Mouse (Mus musculus) lung, adult 2 months (tissue): ENCODE measurements at regions not wholly inside any gene's neighbourhood (a gene's known extent, or its start where the extent isn't known, plus 50 kb on each side); places are given as distances from the start of the nearest gene placed in this dataset.
A peak's percentile ranks its signal among the peaks of the same experiment; 100 is the strongest.

Experiments
- DNase-seq: peaks from one replicate; pipeline ENCODE4 v3.0.0; 2022
- H3K4me1 ChIP-seq: fragments of 200-500 bp; 2 replicates; pipeline ENCODE4 v1.6.1; 2011; ENCODE audit warnings: low read length; ENCODE audit not compliant: control insufficient read depth, insufficient read depth
- H3K4me3 ChIP-seq: fragments of 200-500 bp; replicated peaks from 2 replicates; pipeline ENCODE3; 2011; ENCODE audit warnings: low read depth, mild to moderate bottlenecking, control low read depth, low read length; ENCODE audit errors: extremely low read depth
- CTCF ChIP-seq: fragments of 200-500 bp; IDR thresholded peaks from 2 replicates; pipeline ENCODE4 v1.5.1; 2011; ENCODE audit warnings: mild to moderate bottlenecking, low read length, control low read depth; ENCODE audit not compliant: insufficient read depth
- POLR2A ChIP-seq: fragments of 200-500 bp; IDR thresholded peaks from 2 replicates; pipeline ENCODE4 v1.6.1; 2011; ENCODE audit warnings: low read depth, mild to moderate bottlenecking, control low read depth, low read length, borderline replicate concordance; ENCODE audit errors: extremely low read depth
- WGBS: fragments of 180-500 bp; shearing (Covaris S2); methylation state at CpG from one replicate; pipeline ENCODE4 v1.1.7; 2018; 5-methylcytosine and 5-hydroxymethylcytosine counted together

DNA sequence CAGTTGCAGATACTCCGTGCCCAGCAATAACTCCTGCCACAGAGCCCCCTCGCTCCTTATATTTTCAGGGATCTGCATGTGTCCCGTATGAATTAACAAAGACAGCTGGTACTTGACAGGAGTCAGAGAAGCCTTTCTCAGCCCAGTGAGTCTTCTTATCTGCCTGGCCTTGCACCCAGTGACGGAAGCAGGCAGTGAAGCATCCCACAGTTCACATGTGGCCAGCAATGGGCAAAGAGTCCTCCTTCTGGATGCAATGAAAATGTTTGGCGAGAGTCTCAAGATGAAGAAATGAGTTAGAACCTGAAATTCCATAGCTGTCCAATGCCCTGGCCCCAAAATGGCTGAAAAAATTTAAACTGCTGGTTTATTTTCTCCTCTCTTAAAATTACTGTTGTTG lies 622.2 kb upstream of the Cdh11 start:
- Histone ChIP-seq H3K4me3 (no peak overlapping the region), H3K4me1 (no peaks in the 10 kb centered on the region)
- TF ChIP-seq CTCF (no peak), POLR2A (no peak)
- 66% methylated on average over 5 of the region's 5 CpGs for WGBS
- no peak for DNase-seq

DNA sequence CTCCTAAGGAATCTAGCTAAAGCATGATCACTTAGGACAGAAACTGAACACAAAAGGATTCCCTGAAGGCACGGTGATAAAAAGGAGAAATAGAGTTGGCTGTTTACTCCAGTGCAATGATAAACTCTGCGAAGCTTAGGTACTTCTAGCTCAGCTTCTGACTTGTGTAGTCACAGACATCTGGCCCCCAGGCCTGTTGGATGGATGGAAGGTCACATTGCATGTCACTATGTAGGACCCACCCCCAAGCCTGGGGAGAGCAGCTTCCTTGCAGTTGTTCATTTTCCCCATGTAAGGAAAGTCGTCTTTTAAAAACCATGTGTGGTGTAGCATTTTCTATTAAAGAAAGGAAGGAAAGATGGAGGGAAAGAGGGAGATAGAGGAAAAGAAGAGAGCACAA lies 623.0 kb upstream of the Cdh11 start:
- 69% methylated on average over 3 of the region's 3 CpGs for WGBS
- TF ChIP-seq CTCF (no peak), POLR2A (no peak)

DNA sequence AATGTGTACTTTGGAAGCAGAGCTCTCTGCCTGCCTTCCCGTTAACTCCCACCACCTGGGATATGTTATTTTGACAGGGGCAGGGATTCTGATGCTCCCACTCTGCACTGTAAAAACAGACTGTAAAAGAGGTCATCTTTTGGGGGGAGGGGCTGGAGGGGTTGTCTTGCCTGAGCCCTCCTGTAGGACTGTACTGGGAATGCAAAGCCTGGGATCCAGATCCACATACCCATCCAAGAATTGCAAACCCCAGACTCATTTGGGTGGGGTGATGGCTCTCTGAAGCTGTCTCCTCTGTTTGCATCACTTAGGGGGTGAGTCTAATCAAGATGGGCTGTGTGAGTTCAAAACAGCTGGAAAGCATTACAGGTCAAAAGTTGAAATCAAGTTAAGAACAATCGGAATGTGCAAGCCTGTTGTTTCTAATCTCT lies 623.7 kb upstream of the Cdh11 start:
- Histone ChIP-seq H3K4me1 (no peaks in the 10 kb centered on the region), H3K4me3 (no peak overlapping the region)
- DNase-seq: peak; percentile 9
- no peak for TF ChIP-seq CTCF
- no peak for TF ChIP-seq POLR2A
- 38% methylated on average over 2 of the region's 2 CpGs for WGBS

More for the DNA sequence above, 623.0 kb upstream of the Cdh11 start:
- no peak for DNase-seq
- no peak overlapping the region for H3K4me3 ChIP-seq
- H3K4me1 ChIP-seq: no peaks in the 10 kb centered on the region

DNA sequence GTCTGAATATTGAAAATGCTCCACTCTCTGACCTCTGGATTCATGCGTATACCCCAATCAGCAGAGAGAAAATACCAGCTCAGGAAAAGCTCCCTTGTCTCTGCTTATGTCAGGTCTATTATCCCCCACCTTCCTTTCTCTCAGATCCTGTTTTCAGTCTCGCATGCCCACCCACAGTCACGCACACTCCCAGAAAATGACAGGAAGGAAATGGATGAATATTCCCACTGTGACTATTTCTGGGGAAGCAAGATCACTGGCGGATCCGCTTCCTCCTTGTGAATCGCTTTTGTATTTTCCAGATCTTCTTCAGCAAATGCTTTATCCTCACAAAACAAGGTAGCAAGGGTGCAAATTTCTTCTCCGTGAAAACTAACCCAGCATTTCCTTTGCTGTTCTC lies 627.3 kb upstream of the Cdh11 start:
- Histone ChIP-seq H3K4me1 (no peaks in the 10 kb centered on the region), H3K4me3 (no peak overlapping the region)
- TF ChIP-seq POLR2A (no peak), CTCF (no peak)
- no peak for DNase-seq
- 53% methylated on average over 7 of the region's 7 CpGs for WGBS

DNA sequence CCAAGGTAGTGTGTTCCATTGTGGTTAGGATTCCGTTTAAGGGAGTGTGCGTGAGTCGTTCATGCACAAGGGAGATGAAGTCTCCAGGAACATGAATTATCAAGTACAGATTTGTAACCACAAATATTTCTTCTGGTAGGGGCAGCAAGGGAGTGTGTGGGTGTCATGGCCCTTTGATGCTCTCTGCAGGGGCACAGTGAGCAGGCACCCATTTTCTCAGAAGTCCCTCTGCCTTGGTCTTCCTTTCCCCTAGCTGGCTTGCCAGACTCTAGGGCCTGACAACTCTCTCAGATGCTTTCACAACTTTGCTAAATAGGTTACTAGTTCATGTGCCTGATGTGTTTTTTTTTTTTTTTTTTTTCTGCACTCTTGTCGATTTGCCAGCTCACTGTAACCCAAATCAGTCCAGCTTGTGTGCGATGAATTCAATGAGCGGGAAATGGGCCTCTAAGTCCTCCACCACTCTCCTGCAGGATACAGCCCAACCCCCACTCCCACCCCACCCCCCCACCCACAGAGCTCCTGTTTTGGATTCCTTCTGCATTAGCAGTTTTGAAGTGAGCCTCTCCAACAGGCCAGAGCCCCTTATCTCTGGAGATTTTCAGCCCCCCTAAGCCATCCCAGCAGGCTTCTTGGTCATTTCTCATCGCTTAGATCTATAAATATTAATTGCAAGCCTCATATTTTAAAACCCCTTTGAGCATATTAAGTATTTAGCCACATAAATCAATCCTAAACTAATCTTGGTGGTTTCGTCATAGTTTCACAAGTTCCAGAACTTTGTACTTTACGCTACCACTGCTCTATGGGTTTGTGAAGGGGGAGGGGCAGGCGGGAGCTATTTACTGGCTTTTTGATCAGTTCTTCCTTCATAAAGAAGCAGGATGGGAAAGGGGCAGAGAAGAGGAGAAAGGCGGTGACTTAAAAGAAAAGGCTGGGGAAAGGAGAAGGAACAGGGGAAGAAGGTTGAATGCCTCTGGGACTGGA lies 628.4 kb upstream of the Cdh11 start:
- DNase-seq: no peak
- H3K4me3 ChIP-seq: no peak overlapping the region
- no peak for TF ChIP-seq POLR2A
- no peak for TF ChIP-seq CTCF
- H3K4me1 ChIP-seq: no peaks in the 10 kb centered on the region
- 62% methylated on average over 11 of the region's 11 CpGs for WGBS

DNA sequence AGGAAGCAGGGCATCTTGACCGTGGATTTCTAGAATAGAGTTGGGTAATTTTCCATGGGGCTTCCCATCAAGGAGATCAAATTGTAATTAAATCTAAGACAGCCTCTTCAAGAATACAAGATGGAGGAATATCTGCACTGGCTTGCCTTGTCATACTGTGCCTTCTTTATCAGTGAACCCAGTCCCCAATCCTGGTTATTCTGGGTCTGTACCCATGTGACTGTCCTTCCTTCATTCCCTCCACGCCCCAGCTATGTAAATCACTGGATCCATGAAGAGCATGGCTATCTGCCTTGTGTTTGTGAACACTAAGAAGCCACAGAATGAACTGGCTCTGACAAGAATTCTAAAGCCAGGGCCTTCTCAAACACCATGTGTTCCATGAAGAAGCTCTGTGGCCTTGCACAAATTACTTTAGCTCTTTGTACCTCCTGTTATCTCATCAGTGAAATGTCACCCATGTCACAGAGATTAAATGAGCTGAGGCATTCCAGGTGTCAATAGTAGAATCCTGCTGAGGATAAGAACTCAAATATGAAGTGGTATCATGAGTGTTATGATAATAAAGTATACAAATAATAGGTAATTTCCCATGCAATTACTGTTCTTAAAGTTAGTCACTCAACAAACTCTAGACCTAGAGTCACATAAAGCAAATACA lies 637.0 kb upstream of the Cdh11 start:
- no peak for DNase-seq

DNA sequence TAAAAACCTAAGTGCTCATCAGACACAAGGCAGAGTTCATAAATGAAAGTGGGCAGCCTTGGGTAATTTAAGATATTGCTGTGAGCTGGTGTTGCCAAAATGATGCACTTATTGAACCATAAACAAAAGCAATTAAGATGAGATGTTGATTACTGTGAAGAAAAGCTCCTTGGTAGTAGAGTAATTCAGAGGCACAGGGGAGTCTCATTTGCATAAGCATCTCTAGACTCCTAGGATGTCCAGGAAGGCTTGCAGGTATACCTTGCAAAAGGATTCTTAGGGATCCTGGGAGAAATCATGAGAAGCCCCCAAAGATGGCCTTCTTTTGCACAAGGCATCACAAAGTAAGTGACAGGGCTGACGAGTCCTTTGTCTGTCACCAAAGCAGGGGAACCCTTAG lies 640.5 kb upstream of the Cdh11 start:
- no peak for DNase-seq
- no peak overlapping the region for H3K4me3 ChIP-seq

More for the DNA sequence above, 637.0 kb upstream of the Cdh11 start:
- TF ChIP-seq POLR2A (no peak), CTCF (no peak)
- Histone ChIP-seq H3K4me3 (no peak overlapping the region), H3K4me1 (no peaks in the 10 kb centered on the region)
- 83% methylated on average over 2 of the region's 2 CpGs for whole genome bisulfite sequencing

DNA sequence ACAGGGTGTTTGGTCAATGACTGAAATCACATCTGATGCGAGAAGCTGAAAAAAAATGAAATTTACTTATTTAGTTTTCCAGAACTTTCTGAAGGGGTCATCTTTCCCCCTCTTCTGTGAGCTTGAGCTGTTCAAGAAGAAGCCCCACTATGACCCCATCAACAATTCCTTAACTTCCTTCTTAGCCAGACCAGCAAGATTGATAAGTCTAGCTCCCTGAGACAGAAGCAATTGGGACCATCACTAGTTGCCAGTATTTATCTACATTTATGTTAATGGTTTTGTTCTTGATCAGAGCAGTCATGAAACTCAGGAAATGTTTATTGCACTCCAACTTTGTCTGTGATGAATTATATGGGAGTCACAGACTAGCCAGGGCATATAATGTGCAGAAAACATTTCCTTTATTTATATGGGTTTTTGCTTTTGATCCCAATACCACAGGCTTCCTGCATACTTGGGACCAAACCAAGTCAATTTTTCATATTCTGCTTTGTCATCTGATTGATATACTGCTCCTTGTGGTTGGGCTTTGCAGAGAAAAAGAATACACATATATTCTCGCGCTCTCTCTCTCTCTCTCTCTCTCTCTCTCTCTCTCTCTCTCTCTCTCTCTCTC lies 645.5 kb upstream of the Cdh11 start:
- H3K4me1 ChIP-seq: no peaks in the 10 kb centered on the region
- WGBS: 68% methylated on average over 3 of the region's 3 CpGs
- H3K4me3 ChIP-seq: no peak overlapping the region
- TF ChIP-seq POLR2A (no peak), CTCF (no peak)
- no peak for DNase-seq

More for the DNA sequence above, 640.5 kb upstream of the Cdh11 start:
- H3K4me1 ChIP-seq: no peaks in the 10 kb centered on the region
- TF ChIP-seq CTCF (no peak), POLR2A (no peak)
- 85% methylated on average over 1 of the region's 1 CpGs for WGBS

DNA sequence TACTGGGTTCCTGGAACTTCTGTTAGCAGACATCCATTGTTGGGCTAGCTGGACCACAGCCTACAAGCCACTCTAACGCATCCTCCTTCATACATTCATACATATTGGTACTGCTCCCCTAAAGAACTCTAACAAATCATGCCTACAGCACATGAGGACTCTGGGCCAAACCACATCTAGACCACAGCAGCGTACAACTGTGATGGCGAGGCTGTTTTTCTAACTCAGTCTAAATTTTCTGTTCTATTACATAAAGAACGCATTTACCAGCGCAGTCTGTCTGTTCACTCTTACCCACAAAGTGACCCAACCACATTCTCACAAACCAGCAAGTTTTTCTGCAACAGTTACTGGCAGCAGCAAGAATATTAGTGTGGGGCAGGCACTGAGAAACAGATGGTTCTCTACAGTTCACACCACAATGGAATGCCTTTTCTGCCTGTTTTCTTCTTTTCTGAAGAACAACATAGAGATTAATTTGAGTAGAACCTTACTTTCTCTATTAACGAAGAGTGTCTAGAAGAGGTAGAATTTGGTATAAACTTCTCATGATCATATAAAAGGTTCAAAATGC lies 648.2 kb upstream of the Cdh11 start:
- WGBS: 75% methylated on average over 6 of the region's 6 CpGs
- no peak overlapping the region for H3K4me3 ChIP-seq
- no peaks in the 10 kb centered on the region for H3K4me1 ChIP-seq
- no peak for DNase-seq
- TF ChIP-seq CTCF: no peak
- no peak for TF ChIP-seq POLR2A

DNA sequence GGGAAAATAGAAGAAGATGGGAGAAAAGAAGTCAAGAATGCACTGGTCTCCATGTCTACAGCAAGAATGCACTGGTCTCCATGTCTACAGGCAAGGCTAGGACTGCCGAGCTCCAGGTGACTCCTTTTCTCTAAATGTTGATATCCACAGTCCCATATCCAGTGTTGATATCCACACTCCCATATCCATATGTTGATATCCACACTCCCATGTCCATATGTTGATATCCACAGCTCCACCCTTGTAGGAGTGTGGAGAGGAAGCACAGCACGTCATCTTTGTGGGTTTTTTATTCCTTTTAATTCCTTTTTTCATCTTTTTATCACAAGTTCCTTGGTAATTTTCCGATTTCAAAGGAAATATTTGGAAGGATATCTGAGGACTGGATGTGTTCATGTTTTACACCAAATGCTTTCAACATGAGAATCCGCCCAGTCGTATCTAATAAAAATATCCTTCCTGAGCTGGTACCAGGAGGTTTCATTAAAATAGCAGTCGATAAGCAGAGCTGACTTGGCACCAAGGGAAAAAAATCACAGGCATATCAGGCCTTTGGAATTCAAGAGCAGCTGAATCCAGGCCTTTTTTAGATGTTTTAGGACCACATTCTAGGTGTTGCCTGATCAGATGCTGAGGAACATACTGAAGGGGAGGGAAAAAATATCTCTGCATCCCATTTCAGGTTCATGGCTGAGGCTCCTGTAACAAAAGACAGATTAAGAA lies 653.7 kb upstream of the Cdh11 start:
- H3K4me3 ChIP-seq: no peak overlapping the region
- no peak for TF ChIP-seq CTCF
- TF ChIP-seq POLR2A: no peak
- 71% methylated on average over 6 of the region's 6 CpGs for WGBS
- H3K4me1 ChIP-seq: no peaks in the 10 kb centered on the region
- DNase-seq: no peak
